Mouse (Mus musculus): Measurements from ENCODE around the gene Ehd1. TPM values are rescaled to one million over a fixed set of nuclear protein-coding genes. Genes with fewer than 3 reads are reported as not detected.

Ehd1 gene
- polyA plus RNA-seq, 1 experiment: 72.9 TPM

DNA sequence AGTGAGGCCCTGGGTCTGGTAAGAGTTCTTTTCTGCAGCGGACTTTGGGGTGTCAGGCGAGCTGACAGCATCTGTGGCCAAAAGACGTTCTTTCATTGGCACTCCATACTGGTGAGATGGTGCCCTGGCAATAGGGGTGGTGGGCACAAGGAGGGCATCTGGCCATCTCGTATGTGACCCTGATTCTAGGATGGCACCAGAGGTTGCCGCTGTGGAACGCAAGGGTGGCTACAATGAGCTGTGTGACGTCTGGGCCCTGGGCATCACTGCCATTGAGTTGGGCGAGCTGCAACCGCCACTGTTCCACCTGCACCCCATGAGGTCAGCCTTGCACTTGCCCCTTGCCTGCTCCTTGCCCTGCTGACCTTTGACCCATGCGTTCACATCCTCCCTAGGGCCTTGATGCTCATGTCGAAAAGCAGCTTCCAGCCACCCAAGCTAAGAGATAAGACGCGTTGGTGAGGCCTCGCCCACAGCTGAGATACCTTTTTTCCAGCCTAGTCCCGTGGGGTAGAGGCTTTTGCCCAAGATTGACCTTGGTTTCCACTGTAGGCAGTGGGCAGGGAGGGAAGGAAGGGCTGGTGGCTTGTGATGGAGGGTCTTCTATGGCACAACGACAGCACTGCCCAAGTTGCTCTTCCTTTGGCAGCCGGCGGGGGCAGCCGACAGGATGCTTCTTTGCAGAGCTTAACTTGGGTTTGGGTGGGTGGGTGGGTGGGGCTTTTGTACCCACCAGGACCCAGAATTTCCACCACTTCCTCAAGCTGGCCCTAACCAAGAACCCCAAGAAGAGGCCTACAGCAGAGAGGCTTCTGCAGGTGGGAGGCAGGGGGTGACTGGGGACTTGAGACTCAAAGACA is 66.8 kb downstream of the Ehd1 start:
- no peak overlapping the region for H3K27ac ChIP-seq (ENCODE audit: insufficient read depth, low read length)
- TF ChIP-seq CTCF (IDR thresholded peaks at IDR 0.05; ENCODE audit: borderline replicate concordance, insufficient read depth, low read length) (no peak), POLR2A (IDR thresholded peaks at IDR 0.05; ENCODE audit: low read depth, low read length) (no peak)
- no peak overlapping the region for H3K4me3 ChIP-seq (ENCODE audit: insufficient read depth, low read length)
- no peaks in the 10 kb centered on the region for H3K4me1 ChIP-seq (ENCODE audit: control insufficient read depth, insufficient read depth, low read length)

DNA sequence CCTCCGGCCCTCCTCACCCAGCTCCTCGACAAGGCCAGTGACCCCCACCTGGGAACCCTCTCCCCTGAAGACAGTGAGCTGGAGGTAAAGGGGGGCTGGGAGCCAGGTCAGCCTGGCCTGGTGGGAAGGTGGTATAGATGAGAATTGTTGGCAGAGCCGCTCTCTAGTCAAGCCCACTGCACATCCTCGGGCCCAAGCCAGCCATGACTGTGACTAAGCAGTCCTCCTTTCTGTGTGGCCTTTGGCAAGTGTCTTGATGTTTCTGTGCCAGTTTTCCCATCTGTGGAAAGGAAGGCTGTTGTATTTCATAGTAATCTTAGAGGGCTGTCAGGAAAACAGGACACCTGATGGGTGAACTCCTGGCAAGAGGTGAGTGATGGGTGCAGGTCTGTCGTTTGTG is 67.5 kb downstream of the Ehd1 start:
- Histone ChIP-seq H3K4me3 (ENCODE audit: insufficient read depth, low read length) (no peak overlapping the region), H3K4me1 (ENCODE audit: control insufficient read depth, insufficient read depth, low read length) (no peaks in the 10 kb centered on the region), H3K27ac (ENCODE audit: insufficient read depth, low read length) (no peak overlapping the region)
- TF ChIP-seq POLR2A (IDR thresholded peaks at IDR 0.05; ENCODE audit: low read depth, low read length): no peak
- no peak for TF ChIP-seq CTCF (IDR thresholded peaks at IDR 0.05; ENCODE audit: borderline replicate concordance, insufficient read depth, low read length)

DNA sequence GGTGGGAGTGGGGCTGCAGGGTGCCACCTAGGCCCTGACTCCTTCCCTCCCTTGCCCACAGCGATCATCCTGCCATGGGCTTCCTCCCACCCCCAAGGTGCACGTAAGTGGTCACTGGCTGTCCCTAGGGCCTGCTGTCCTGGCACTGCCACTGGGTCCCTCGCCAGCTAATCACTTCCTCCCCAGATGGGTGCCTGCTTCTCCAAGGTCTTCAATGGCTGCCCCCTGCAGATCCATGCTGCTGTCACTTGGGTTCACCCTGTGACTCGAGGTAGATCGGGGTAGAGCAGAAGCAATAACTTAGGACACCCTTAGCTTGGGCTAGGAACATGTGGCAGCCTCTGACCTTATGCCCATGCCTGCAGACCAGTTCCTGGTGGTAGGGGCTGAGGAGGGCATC is 69.5 kb downstream of the Ehd1 start:
- no peak overlapping the region for H3K4me3 ChIP-seq (ENCODE audit: insufficient read depth, low read length)
- H3K27ac ChIP-seq (ENCODE audit: insufficient read depth, low read length): no peak overlapping the region
- no peak for TF ChIP-seq POLR2A (IDR thresholded peaks at IDR 0.05; ENCODE audit: low read depth, low read length)
- no peak for TF ChIP-seq CTCF (IDR thresholded peaks at IDR 0.05; ENCODE audit: borderline replicate concordance, insufficient read depth, low read length)
- no peaks in the 10 kb centered on the region for H3K4me1 ChIP-seq (ENCODE audit: control insufficient read depth, insufficient read depth, low read length)

DNA sequence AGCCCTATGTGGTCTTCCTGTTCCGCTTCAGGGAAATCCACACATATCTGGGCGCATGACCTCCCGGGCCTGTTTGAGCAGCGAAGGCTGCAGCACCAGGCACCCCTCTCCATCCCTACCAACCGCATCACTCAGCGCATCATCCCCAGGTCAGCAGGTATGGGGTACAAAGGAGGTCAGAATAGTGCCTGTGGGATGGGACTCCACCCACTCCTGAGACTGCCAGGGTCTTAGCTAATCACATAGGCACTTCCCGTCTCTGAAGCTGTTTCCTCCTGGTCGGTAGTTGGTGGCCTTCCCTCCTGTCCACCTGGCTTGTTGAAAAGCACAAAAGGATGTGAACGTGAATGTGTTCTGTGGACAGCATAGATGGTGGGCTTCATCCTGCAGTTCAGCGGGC is 70.1 kb downstream of the Ehd1 start:
- Histone ChIP-seq H3K27ac (ENCODE audit: insufficient read depth, low read length) (no peak overlapping the region), H3K4me1 (ENCODE audit: control insufficient read depth, insufficient read depth, low read length) (no peaks in the 10 kb centered on the region), H3K4me3 (ENCODE audit: insufficient read depth, low read length) (no peak overlapping the region)
- no peak for TF ChIP-seq CTCF (IDR thresholded peaks at IDR 0.05; ENCODE audit: borderline replicate concordance, insufficient read depth, low read length)

DNA sequence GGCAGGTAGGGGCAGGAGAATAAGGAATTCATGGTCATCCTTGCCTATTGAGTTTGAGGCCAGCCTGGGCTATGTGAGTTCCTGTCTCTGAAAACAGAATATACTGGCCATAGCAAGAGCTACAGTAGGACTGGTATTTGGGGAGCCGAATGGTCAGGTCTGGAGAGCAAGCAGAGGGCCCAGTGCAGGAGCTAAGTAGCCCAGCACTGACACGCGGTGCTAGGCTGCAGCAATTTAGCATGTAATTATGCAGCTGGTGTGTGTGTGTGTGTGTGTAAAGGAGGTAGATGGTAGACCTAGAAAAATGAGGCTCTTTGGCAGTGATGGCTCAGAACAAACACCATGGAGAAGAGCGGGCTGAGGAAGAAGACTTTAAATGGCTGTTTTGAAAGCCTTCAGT is 71.1 kb downstream of the Ehd1 start:
- TF ChIP-seq POLR2A (IDR thresholded peaks at IDR 0.05; ENCODE audit: low read depth, low read length): no peak
- TF ChIP-seq CTCF (IDR thresholded peaks at IDR 0.05; ENCODE audit: borderline replicate concordance, insufficient read depth, low read length): no peak
- no peaks in the 10 kb centered on the region for H3K4me1 ChIP-seq (ENCODE audit: control insufficient read depth, insufficient read depth, low read length)
- H3K27ac ChIP-seq (ENCODE audit: insufficient read depth, low read length): no peak overlapping the region
- H3K4me3 ChIP-seq (ENCODE audit: insufficient read depth, low read length): no peak overlapping the region

DNA sequence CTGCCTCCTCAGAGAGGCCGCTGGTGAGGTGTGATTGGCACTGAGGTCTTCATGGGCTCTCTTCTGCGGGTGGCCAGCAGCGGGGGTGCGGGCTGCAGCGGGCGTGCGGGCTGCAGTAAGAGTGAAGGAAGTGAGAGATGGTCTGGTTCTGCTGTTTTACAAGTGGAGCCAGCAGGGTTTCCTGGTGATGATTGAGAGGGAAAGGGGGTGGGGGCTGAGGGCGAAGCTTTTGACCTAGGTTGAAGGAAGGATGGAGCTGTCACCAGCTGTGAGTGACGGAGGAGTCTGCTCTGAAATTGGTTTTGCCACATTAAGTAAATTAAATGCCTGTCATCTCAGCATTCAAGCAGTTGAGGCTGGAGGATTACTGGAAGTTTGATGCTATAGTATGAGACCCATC is 72.2 kb downstream of the Ehd1 start:
- Histone ChIP-seq H3K27ac (ENCODE audit: insufficient read depth, low read length) (no peak overlapping the region), H3K4me1 (ENCODE audit: control insufficient read depth, insufficient read depth, low read length) (no peaks in the 10 kb centered on the region), H3K4me3 (ENCODE audit: insufficient read depth, low read length) (no peak overlapping the region)
- TF ChIP-seq CTCF (IDR thresholded peaks at IDR 0.05; ENCODE audit: borderline replicate concordance, insufficient read depth, low read length) (no peak), POLR2A (IDR thresholded peaks at IDR 0.05; ENCODE audit: low read depth, low read length) (no peak)

DNA sequence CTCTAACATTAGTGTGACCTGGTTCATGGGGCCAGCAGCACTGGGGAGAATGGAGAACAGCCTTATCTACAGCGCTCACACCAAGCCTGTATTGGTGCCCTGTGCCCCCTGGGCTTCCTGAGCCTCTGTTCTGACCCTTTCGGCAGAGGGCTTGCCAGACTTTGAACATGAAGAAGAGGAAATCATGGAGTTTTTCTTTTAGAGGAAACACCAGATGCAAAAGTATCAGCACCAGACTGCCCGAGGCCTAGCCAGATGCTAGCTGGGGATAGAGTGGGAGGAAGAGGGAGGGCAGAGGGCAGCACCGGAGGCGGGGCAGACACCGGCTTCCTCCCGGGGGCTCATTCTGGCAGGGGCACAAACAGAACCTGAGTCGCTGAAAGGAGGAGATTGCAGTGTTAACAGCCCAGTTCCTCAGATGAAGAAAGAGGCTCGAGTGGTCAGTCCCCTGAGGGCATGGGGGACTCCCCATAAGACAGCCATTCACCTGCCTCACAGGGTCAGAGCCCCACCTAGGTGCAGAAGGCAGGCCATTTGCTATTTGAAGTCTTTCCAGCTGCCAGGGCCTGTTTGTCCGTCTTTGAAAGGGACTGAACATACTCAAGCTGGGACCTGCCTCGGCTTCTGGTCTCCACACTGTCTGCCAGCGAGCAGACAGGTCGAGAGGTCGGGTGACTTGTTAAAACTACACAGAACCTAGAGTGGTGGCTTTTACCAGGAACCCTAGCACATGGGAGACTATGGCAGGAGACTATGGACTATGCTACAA is 72.9 kb downstream of the Ehd1 start:
- Histone ChIP-seq H3K4me3 (ENCODE audit: insufficient read depth, low read length) (no peak overlapping the region), H3K27ac (ENCODE audit: insufficient read depth, low read length) (no peak overlapping the region), H3K4me1 (ENCODE audit: control insufficient read depth, insufficient read depth, low read length) (no peaks in the 10 kb centered on the region)
- no peak for TF ChIP-seq POLR2A (IDR thresholded peaks at IDR 0.05; ENCODE audit: low read depth, low read length)
- no peak for TF ChIP-seq CTCF (IDR thresholded peaks at IDR 0.05; ENCODE audit: borderline replicate concordance, insufficient read depth, low read length)

Other genes starting within 250 kb of the Ehd1 start
- 36.8 and 40.3 TPM in 2 replicates for gene Syvn1, start 230.1 kb upstream of the Ehd1 start, polyA plus RNA-seq (2011; ENCODE audit: insufficient read length, low read depth, missing spikeins)
- 24.0 and 25.7 TPM in 2 replicates for gene Mrpl49, start 218.9 kb upstream of the Ehd1 start, polyA plus RNA-seq (2011; ENCODE audit: insufficient read length, low read depth, missing spikeins)
- gene Fau, start 218.9 kb upstream of the Ehd1 start, polyA plus RNA-seq (2011; ENCODE audit: insufficient read length, low read depth, missing spikeins): 1,065 and 1,194 TPM in 2 replicates
- gene Znhit2, start 215.5 kb upstream of the Ehd1 start, polyA plus RNA-seq (2011; ENCODE audit: insufficient read length, low read depth, missing spikeins): 8.9 and 9.9 TPM in 2 replicates
- gene Tm7sf2, start 208.4 kb upstream of the Ehd1 start, polyA plus RNA-seq (2011; ENCODE audit: insufficient read length, low read depth, missing spikeins): 18.5 and 20.7 TPM in 2 replicates
- 23.2 and 23.5 TPM in 2 replicates for gene Vps51, start 199.5 kb upstream of the Ehd1 start, polyA plus RNA-seq (2011; ENCODE audit: insufficient read length, low read depth, missing spikeins)
- gene Tmem262, start 196.7 kb upstream of the Ehd1 start, polyA plus RNA-seq (2011; ENCODE audit: insufficient read length, low read depth, missing spikeins): not detected in 2 replicates
- 1.6 TPM in 1 of 2 replicates, not detected in the other for gene Gm28374, start 194.5 kb upstream of the Ehd1 start, polyA plus RNA-seq (2011; ENCODE audit: insufficient read length, low read depth, missing spikeins)
- gene Zfpl1, start 191.8 kb upstream of the Ehd1 start, polyA plus RNA-seq (2011; ENCODE audit: insufficient read length, low read depth, missing spikeins): 43.0 and 59.0 TPM in 2 replicates
- gene Cdca5, start 191.7 kb upstream of the Ehd1 start, polyA plus RNA-seq (2011; ENCODE audit: insufficient read length, low read depth, missing spikeins): 9.4 and 12.9 TPM in 2 replicates
- gene AC131692.1, start 182.3 kb upstream of the Ehd1 start, polyA plus RNA-seq (2011; ENCODE audit: insufficient read length, low read depth, missing spikeins): 0.58 and 0.68 TPM in 2 replicates
- gene Naaladl1, start 170.9 kb upstream of the Ehd1 start, polyA plus RNA-seq (2011; ENCODE audit: insufficient read length, low read depth, missing spikeins): 0.45 and 0.61 TPM in 2 replicates
- gene Sac3d1, start 158.1 kb upstream of the Ehd1 start, polyA plus RNA-seq (2011; ENCODE audit: insufficient read length, low read depth, missing spikeins): 13.7 and 16.2 TPM in 2 replicates
- gene Snx15, start 148.4 kb upstream of the Ehd1 start, polyA plus RNA-seq (2011; ENCODE audit: insufficient read length, low read depth, missing spikeins): 19.5 and 22.6 TPM in 2 replicates
- not detected in 2 replicates for gene Batf2, start 135.7 kb upstream of the Ehd1 start, polyA plus RNA-seq (2011; ENCODE audit: insufficient read length, low read depth, missing spikeins)
- gene Arl2, start 135.2 kb upstream of the Ehd1 start, polyA plus RNA-seq (2011; ENCODE audit: insufficient read length, low read depth, missing spikeins): 56.2 and 57.6 TPM in 2 replicates
- not detected in 2 replicates for gene Majin, start 92.3 kb upstream of the Ehd1 start, polyA plus RNA-seq (2011; ENCODE audit: insufficient read length, low read depth, missing spikeins)
- not detected in 2 replicates for gene Gpha2, start 50.3 kb upstream of the Ehd1 start, polyA plus RNA-seq (2011; ENCODE audit: insufficient read length, low read depth, missing spikeins)
- 26.0 and 33.0 TPM in 2 replicates for gene Ppp2r5b, start 40.9 kb upstream of the Ehd1 start, polyA plus RNA-seq (2011; ENCODE audit: insufficient read length, low read depth, missing spikeins)
- gene Atg2a, start 35.1 kb upstream of the Ehd1 start, polyA plus RNA-seq (2011; ENCODE audit: insufficient read length, low read depth, missing spikeins): 13.0 and 14.3 TPM in 2 replicates
- 17.0 and 18.6 TPM in 2 replicates for gene Cdc42bpg, start 29.7 kb downstream of the Ehd1 start, polyA plus RNA-seq (2011; ENCODE audit: insufficient read length, low read depth, missing spikeins)
- gene Men1, start 58.3 kb downstream of the Ehd1 start, polyA plus RNA-seq (2011; ENCODE audit: insufficient read length, low read depth, missing spikeins): 36.1 and 37.5 TPM in 2 replicates
- gene Map4k2, start 64.4 kb downstream of the Ehd1 start, polyA plus RNA-seq (2011; ENCODE audit: insufficient read length, low read depth, missing spikeins): 18.0 and 24.3 TPM in 2 replicates
- 186 and 226 TPM in 2 replicates for gene Sf1, start 87.0 kb downstream of the Ehd1 start, polyA plus RNA-seq (2011; ENCODE audit: insufficient read length, low read depth, missing spikeins)
- 0.38 and 0.91 TPM in 2 replicates for gene Pygm, start 107.7 kb downstream of the Ehd1 start, polyA plus RNA-seq (2011; ENCODE audit: insufficient read length, low read depth, missing spikeins)
- 1.8 and 2.3 TPM in 2 replicates for gene Rasgrp2, start 122.6 kb downstream of the Ehd1 start, polyA plus RNA-seq (2011; ENCODE audit: insufficient read length, low read depth, missing spikeins)
- gene Nrxn2, start 142.0 kb downstream of the Ehd1 start, polyA plus RNA-seq (2011; ENCODE audit: insufficient read length, low read depth, missing spikeins): 0.13 and 0.39 TPM in 2 replicates